Mouse (Mus musculus) bone marrow macrophage, adult 2 months (primary cell): ENCODE results near the gene Pcif1.

Experiments
- CTCF ChIP-seq: IDR thresholded peaks from 2 replicates; pipeline ENCODE4 v1.5.1; 2012; ENCODE audit warnings: low read depth, mild to moderate bottlenecking, low read length, moderate library complexity
- POLR2A ChIP-seq: IDR thresholded peaks from 2 replicates; pipeline ENCODE4 v1.6.1; 2012; ENCODE audit warnings: mild to moderate bottlenecking, low read depth, low read length, borderline replicate concordance

DNA sequence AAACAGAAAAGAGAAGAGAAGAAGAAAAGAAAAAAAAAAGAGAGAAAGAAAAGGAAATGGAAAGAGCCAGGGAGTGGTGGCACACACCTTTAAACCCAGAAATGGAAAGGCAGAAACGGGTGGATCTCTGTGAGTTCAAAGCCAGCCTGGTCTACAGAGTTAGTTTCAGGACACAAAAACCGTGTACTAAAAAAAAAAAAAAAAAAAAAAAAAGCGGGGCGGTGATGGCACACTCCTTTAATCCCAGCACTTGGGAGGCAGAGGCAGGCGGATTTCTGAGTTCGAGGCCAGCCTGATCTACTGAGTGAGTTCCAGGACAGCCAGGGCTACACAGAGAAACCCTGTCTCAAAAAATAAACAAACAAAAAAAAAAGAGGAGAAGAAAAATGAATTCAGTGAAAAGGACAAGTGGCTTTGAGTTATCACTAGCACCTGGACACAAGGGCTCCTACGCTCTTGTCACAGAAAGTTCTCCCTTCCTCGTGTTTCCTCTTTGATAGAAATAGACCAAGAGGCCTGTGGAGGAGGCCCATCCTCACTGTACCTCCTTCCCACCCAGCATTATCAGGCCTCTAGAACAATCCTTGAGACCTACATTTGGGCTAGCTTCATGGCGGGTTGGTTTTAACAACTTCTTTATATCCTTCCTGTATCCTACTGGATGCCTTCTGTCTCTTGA, 33.8 kb downstream of the Pcif1 start:
- TF ChIP-seq POLR2A (no peak), CTCF (no peak)
